Mouse (Mus musculus): ENCODE results near the gene Olfm3.

Gene Olfm3

GRCm38 (mm10) chr3:114903924-114904438 lies at the start of gene Olfm3:
Gene Olfm3, plus strand, starts transcription at chr3:114904078.
- no peak for DNase-seq (ENCODE audit: low spot score in 2 of 2)

GRCm38 (mm10) chr3:114889764-114890163 lies 14.1 kb upstream of the Olfm3 start:
- no peak for DNase-seq (ENCODE audit: low spot score in 2 of 2)

- DNase-seq (ENCODE audit: low spot score in 2 of 2): no peak
These were observed 950 bp downstream of the Olfm3 start for GRCm38 (mm10) chr3:114904633-114905423.

- DNase-seq (ENCODE audit: low spot score in 2 of 2): no peak
These were observed 3.7 kb downstream of the Olfm3 start for GRCm38 (mm10) chr3:114907537-114907936.

- DNase-seq (ENCODE audit: low spot score in 2 of 2): no peak
These were observed 5.0 kb downstream of the Olfm3 start for GRCm38 (mm10) chr3:114908846-114909245.

GRCm38 (mm10) chr3:114920102-114920501 lies 16.2 kb downstream of the Olfm3 start:
- no peak for DNase-seq (ENCODE audit: low spot score in 2 of 2)

GRCm38 (mm10) chr3:114929605-114930004 lies 25.7 kb downstream of the Olfm3 start:
- DNase-seq (ENCODE audit: low spot score in 2 of 2): no peak

- no peak for DNase-seq (ENCODE audit: low spot score in 2 of 2)
These were observed 26.5 kb downstream of the Olfm3 start for GRCm38 (mm10) chr3:114930336-114930735.

- no peak for DNase-seq (ENCODE audit: low spot score in 2 of 2)
These were observed 26.9 kb downstream of the Olfm3 start for GRCm38 (mm10) chr3:114930796-114931195.

- no peak for DNase-seq (ENCODE audit: low spot score in 2 of 2)
These were observed 29.0 kb downstream of the Olfm3 start for GRCm38 (mm10) chr3:114932881-114933280.

GRCm38 (mm10) chr3:114954904-114955303 lies 51.0 kb downstream of the Olfm3 start:
- DNase-seq (ENCODE audit: low spot score in 2 of 2): no peak

GRCm38 (mm10) chr3:114959311-114959967 lies 55.6 kb downstream of the Olfm3 start:
- no peak for DNase-seq (ENCODE audit: low spot score in 2 of 2)

GRCm38 (mm10) chr3:114962316-114963083 lies 58.6 kb downstream of the Olfm3 start:
- DNase-seq (ENCODE audit: low spot score in 2 of 2): no peak

GRCm38 (mm10) chr3:114971183-114971582 lies 67.3 kb downstream of the Olfm3 start:
- DNase-seq (ENCODE audit: low spot score in 2 of 2): no peak

- DNase-seq (ENCODE audit: low spot score in 2 of 2): no peak
These were observed 68.6 kb downstream of the Olfm3 start for GRCm38 (mm10) chr3:114972522-114972921.

- no peak for DNase-seq (ENCODE audit: low spot score in 2 of 2)
These were observed 87.0 kb downstream of the Olfm3 start for GRCm38 (mm10) chr3:114990828-114991227.

GRCm38 (mm10) chr3:114995956-114996355 lies 92.1 kb downstream of the Olfm3 start:
- no peak for DNase-seq (ENCODE audit: low spot score in 2 of 2)

- DNase-seq (ENCODE audit: low spot score in 2 of 2): no peak
These were observed 123.7 kb downstream of the Olfm3 start for GRCm38 (mm10) chr3:115027560-115027959.

GRCm38 (mm10) chr3:115028046-115028445 lies 124.2 kb downstream of the Olfm3 start:
- no peak for DNase-seq (ENCODE audit: low spot score in 2 of 2)

- DNase-seq (ENCODE audit: low spot score in 2 of 2): no peak
These were observed 124.7 kb downstream of the Olfm3 start for GRCm38 (mm10) chr3:115028611-115029010.

- DNase-seq (ENCODE audit: low spot score in 2 of 2): no peak
These were observed 145.2 kb downstream of the Olfm3 start for GRCm38 (mm10) chr3:115049060-115049459.

GRCm38 (mm10) chr3:115064901-115065300 lies 161.0 kb downstream of the Olfm3 start:
- DNase-seq (ENCODE audit: low spot score in 2 of 2): no peak
